Mouse (Mus musculus) forelimb bud, embryonic 11.5 days (tissue): Measurements from ENCODE around the gene Klri2.
"Not testable (repeated sequence)": the region's sequence is repeated elsewhere in the genome, so short reads cannot be mapped to it uniquely, and the experiment has no call there.

Source experiments
- DNase-seq: peaks from one replicate; pipeline ENCODE4 v3.0.0-alpha.2; 2012; ENCODE audit warnings: low read depth, low spot score

Klri2 gene

GRCm38 (mm10) chr6:129740069-129740721, at the start of gene Klri2:
Gene Klri2, minus strand, starts transcription at chr6:129740484.
- no peak for DNase-seq

- not testable (repeated sequence) for DNase-seq
Observed at GRCm38 (mm10) chr6:129784170-129784569, 43.9 kb upstream of the Klri2 start, which contains the start of gene Gm156. Gene Gm156, minus strand, starts transcription at chr6:129784270.

GRCm38 (mm10) chr6:129747654-129748032, 7.4 kb upstream of the Klri2 start:
- no peak for DNase-seq

- DNase-seq = no peak
Observed at GRCm38 (mm10) chr6:129747016-129747653, 6.9 kb upstream of the Klri2 start.

GRCm38 (mm10) chr6:129746151-129746550, 5.9 kb upstream of the Klri2 start:
- DNase-seq = no peak

GRCm38 (mm10) chr6:129736414-129736813, 3.9 kb downstream of the Klri2 start:
- DNase-seq = no peak

GRCm38 (mm10) chr6:129727237-129727636, 13.0 kb downstream of the Klri2 start:
- no peak for DNase-seq

- no peak for DNase-seq
Observed at GRCm38 (mm10) chr6:129721390-129721789, 18.9 kb downstream of the Klri2 start.

GRCm38 (mm10) chr6:129720487-129720886, 19.8 kb downstream of the Klri2 start:
- no peak for DNase-seq

- no peak for DNase-seq
Observed at GRCm38 (mm10) chr6:129717032-129717431, 23.3 kb downstream of the Klri2 start, which contains the start of gene Klri1. Gene Klri1, minus strand, starts transcription at chr6:129717132.

GRCm38 (mm10) chr6:129713566-129713965, 26.7 kb downstream of the Klri2 start:
- DNase-seq = no peak

- DNase-seq = not testable (repeated sequence)
Observed at GRCm38 (mm10) chr6:129691436-129691835, 48.8 kb downstream of the Klri2 start.

GRCm38 (mm10) chr6:129680379-129680778, 59.9 kb downstream of the Klri2 start:
- no peak for DNase-seq
